Mouse (Mus musculus) bone marrow macrophage, adult 2 months (primary cell): ENCODE measurements around the gene Khdc4.

Experiments used
- CTCF ChIP-seq: IDR thresholded peaks from 2 replicates; pipeline ENCODE4 v1.5.1; 2012; ENCODE audit warnings: low read depth, mild to moderate bottlenecking, low read length, moderate library complexity
- POLR2A ChIP-seq: IDR thresholded peaks from 2 replicates; pipeline ENCODE4 v1.6.1; 2012; ENCODE audit warnings: mild to moderate bottlenecking, low read depth, low read length, borderline replicate concordance

- TF ChIP-seq CTCF (no peak), POLR2A (no peak)
Measured at GRCm38 (mm10) chr3:88698051-88698450, 12.4 kb downstream of the Khdc4 start.
